Mouse (Mus musculus) myocyte (in vitro differentiated cells): ENCODE data around the gene Telo2.

Source experiments
- MAX ChIP-seq: IDR thresholded peaks from one replicate; pipeline ENCODE4 v1.6.1; 2011; ENCODE audit warnings: low read depth, mild to moderate bottlenecking, control low read depth
- USF1 ChIP-seq: IDR thresholded peaks from one replicate; pipeline ENCODE4 v1.6.1; 2011; ENCODE audit warnings: low read depth, mild to moderate bottlenecking, control low read depth, moderate library complexity

DNA sequence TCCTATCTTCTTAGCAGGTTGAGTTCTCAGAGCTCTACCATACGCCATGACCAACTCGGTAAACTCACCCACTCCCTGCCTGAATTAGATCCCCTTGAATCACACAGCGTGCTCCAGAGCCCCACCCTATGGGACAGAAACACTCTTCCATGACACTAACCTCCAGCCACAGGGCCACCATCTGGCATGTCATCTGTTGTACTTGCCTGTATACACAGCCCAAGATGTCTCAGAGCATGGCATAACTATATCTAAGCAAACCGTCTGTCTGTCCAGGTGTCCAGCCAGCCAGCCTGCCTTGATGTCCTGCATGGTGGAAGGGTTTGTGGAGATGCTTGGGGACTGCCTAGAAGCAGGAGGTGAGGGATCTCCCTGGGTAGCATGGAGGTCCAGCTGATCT, 38.9 kb downstream of the Telo2 start:
- TF ChIP-seq USF1 (no peak), MAX (no peak)
